Mouse (Mus musculus) MEL (cell line): ENCODE results near the gene Wdr62.

Experiments
- CTCF ChIP-seq, 3 experiments: IDR thresholded peaks in 2 of 3; conservative IDR thresholded peaks in 1 of 3; 2 replicates each; pipeline ENCODE4 v1.5.1; 2011 to 2012; ENCODE audit warnings: low read length in 3 of 3, low read depth in 2 of 3, mild to moderate bottlenecking in 2 of 3, improper control_type of control experiment in 1 of 3, inconsistent platforms in 1 of 3, mixed read lengths in 1 of 3, moderate library complexity in 1 of 3; ENCODE audit not compliant: control insufficient read depth in 1 of 3, insufficient read depth in 1 of 3, poor library complexity in 1 of 3, severe bottlenecking in 1 of 3
- POLR2A ChIP-seq, 2 experiments: IDR thresholded peaks; 2 replicates each; pipeline ENCODE4 v1.6.1; 2011 to 2012; ENCODE audit warnings: low read length in 2 of 2, mild to moderate bottlenecking in 2 of 2, control low read depth in 1 of 2, improper control_type of control experiment in 1 of 2, low read depth in 1 of 2, moderate library complexity in 1 of 2; ENCODE audit not compliant: control insufficient read depth in 1 of 2, insufficient read depth in 1 of 2, poor library complexity in 1 of 2
- UBTF ChIP-seq: IDR thresholded peaks from 2 replicates; pipeline ENCODE4 v1.6.1; 2012; ENCODE audit warnings: low read depth, mild to moderate bottlenecking, inconsistent platforms, low read length, improper control_type of control experiment, moderate library complexity, borderline replicate concordance; ENCODE audit not compliant: insufficient read depth

DNA sequence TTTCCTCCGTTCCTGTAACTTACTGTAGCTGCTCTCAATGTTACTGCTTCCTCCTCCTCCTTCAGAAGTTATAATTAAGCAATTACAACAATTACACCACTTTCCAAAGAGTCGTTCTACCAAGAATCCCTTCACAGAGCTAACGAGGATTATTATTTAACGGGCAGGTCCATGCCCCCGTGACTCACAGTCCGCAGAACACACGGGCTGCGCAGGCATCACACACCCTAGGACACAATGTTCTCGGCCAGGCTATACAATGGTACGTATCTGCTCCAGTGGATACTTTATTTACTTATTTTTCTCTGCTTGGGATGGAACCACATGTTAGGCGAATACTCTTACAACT, 60.2 kb downstream of the Wdr62 start:
- no peak for TF ChIP-seq UBTF
- no peak for TF ChIP-seq CTCF (IDR thresholded peaks at IDR 0.05 in 2 of 3, conservative IDR thresholded peaks at IDR 0.05 in 1 of 3; ENCODE audit: control insufficient read depth in 1 of 3, insufficient read depth in 1 of 3, low read depth in 2 of 3, low read length in 3 of 3, poor library complexity in 1 of 3, severe bottlenecking in 1 of 3)
- no peak for TF ChIP-seq POLR2A (IDR thresholded peaks at IDR 0.05; ENCODE audit: control insufficient read depth in 1 of 2, insufficient read depth in 1 of 2, low read depth in 1 of 2, low read length in 2 of 2, poor library complexity in 1 of 2)
